Mouse (Mus musculus): ENCODE data around the gene Gnb5.
"Not testable (repeated sequence)": the region's sequence is repeated elsewhere in the genome, so short reads cannot be mapped to it uniquely, and the experiment has no call there.

The Gnb5 gene

GRCm38 (mm10) chr9:75361699-75362098 lies 55.6 kb downstream of the Gnb5 start:
- peak; percentile 86 for DNase-seq (ENCODE audit: low read depth)

- DNase-seq (ENCODE audit: low read depth), result no peak
These were observed 56.1 kb downstream of the Gnb5 start for GRCm38 (mm10) chr9:75362201-75362600.

GRCm38 (mm10) chr9:75363001-75363400 lies 56.9 kb downstream of the Gnb5 start:
- no peak for DNase-seq (ENCODE audit: low read depth)

- DNase-seq (ENCODE audit: low read depth), result not testable (repeated sequence)
These were observed 57.6 kb downstream of the Gnb5 start for GRCm38 (mm10) chr9:75363702-75364101.

DNA sequence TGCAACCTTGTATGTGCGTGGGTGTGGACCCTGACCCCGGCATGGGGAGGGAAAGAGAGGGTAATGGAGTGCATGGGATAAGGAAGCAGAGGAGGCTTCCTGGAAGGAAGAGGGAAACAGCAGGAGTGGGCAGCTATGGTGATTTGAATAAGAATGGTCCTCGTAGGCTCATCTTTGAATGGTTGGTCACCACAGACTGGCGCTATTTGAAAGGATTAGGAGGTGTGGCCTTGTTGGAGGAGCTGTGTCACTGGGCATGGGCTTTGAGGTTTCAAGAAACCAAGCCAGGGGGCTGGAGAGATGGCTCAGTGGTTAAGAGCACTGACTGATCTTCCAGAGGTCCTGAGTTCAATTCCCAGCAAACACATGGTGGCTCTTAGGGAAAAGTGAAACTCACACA lies 59.1 kb downstream of the Gnb5 start:
- no peak for DNase-seq (ENCODE audit: low read depth)

- DNase-seq (ENCODE audit: low read depth), result no peak
These were observed 60.1 kb downstream of the Gnb5 start for GRCm38 (mm10) chr9:75366191-75366590.

DNA sequence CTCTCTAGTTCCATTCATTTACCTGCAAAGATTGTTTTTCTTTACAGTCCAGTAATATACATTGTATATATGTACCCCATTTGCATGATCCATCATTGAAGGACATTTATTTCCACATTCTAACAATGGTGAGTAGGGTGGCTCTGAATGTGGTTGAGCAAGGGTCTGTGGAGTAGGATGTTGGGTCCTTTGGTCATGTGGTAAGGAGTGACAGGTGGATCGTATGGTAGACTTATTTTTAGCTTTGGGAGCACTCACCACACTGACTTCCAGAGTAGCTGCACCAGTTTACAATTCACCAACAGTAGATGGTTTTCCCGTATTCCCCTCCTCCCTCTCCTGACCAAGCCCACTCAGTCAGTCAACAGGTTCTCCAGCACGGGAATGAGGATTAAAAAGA lies 62.7 kb downstream of the Gnb5 start:
- DNase-seq (ENCODE audit: low read depth), result no peak

DNA sequence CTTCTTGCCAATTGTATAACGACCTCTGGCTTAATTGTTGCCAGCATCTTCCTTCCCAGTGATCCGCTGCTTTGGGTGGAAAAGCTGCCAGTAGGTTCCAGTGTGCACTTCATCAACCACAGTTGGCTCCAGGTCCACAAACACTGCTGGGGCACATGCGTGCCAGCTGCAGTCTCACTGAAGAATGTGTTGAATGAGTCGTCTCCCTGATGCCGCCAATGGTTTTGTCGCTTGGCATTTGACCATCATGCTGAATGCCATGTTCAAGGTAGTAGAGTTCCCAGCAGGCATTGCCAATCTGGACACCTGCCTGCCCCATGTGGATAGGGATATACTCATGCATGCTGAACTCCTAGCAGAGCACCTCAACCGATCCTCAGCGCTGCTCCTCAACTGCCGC lies 69.5 kb downstream of the Gnb5 start:
- no peak for DNase-seq (ENCODE audit: low read depth)

GRCm38 (mm10) chr9:75376428-75376827 lies 70.3 kb downstream of the Gnb5 start:
- DNase-seq (ENCODE audit: low read depth), result no peak

GRCm38 (mm10) chr9:75378774-75379173 lies 72.7 kb downstream of the Gnb5 start:
- no peak for DNase-seq (ENCODE audit: low read depth)

GRCm38 (mm10) chr9:75382825-75383224 lies 76.7 kb downstream of the Gnb5 start:
- DNase-seq (ENCODE audit: low read depth), result no peak

DNA sequence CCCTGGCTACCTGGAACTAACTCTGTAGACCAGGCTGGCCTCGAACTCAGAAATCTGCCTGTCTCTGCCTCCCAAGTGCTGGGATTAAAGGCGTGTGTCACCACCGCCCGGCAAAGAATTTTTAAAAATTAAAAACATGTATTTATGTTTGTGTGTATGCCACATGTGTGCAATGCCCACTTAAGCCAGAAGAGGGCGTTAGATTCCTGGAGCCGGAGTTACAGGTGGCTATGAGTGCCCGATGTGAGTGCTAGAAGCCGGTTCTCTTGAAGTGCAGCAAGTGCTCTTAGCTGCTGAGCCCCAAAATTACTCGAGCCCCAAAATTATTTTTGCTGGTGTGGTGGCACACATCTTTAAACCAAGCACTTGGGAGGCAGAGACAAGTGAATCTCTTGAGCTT lies 77.7 kb downstream of the Gnb5 start:
- peak; percentile 41 for DNase-seq (ENCODE audit: low read depth)

GRCm38 (mm10) chr9:75384337-75384962 lies 78.4 kb downstream of the Gnb5 start:
- no peak for DNase-seq (ENCODE audit: low read depth)

GRCm38 (mm10) chr9:75385218-75385974 lies 79.3 kb downstream of the Gnb5 start:
- no peak for DNase-seq (ENCODE audit: low read depth)

GRCm38 (mm10) chr9:75393251-75393650 lies 87.2 kb downstream of the Gnb5 start:
- no peak for DNase-seq (ENCODE audit: low read depth)
